Mouse (Mus musculus): Measurements from ENCODE around the gene Col6a4. TPM values are rescaled to one million over a fixed set of nuclear protein-coding genes. Genes with fewer than 3 reads are reported as not detected.

Col6a4 gene
- polyA plus RNA-seq, 1 experiment, result 3.9 TPM

- Histone ChIP-seq H3K4me1 (ENCODE audit: control insufficient read depth, insufficient read depth, low read length) (no peaks in the 10 kb centered on the region), H3K4me3 (ENCODE audit: insufficient read depth, low read length) (no peak overlapping the region), H3K27ac (ENCODE audit: insufficient read depth, low read length) (peak overlapping the region; percentile 92)
- no peak for TF ChIP-seq POLR2A (IDR thresholded peaks at IDR 0.05; ENCODE audit: extremely low read depth, insufficient read depth, low read length)
- TF ChIP-seq CTCF (IDR thresholded peaks at IDR 0.05; ENCODE audit: extremely low read depth, insufficient read depth, low read length), result peak; percentile 46; the same call in 1 of the 2 replicates
Observed at GRCm38 (mm10) chr9:106038865-106039264, 57.7 kb downstream of the Col6a4 start.

GRCm38 (mm10) chr9:106015666-106016065, 80.9 kb downstream of the Col6a4 start:
- Histone ChIP-seq H3K4me1 (ENCODE audit: control insufficient read depth, insufficient read depth, low read length) (no peaks in the 10 kb centered on the region), H3K4me3 (ENCODE audit: insufficient read depth, low read length) (no peak overlapping the region), H3K27ac (ENCODE audit: insufficient read depth, low read length) (no peak overlapping the region)
- TF ChIP-seq POLR2A (IDR thresholded peaks at IDR 0.05; ENCODE audit: extremely low read depth, insufficient read depth, low read length), result no peak
- TF ChIP-seq CTCF (IDR thresholded peaks at IDR 0.05; ENCODE audit: extremely low read depth, insufficient read depth, low read length), result no peak

- no peaks in the 10 kb centered on the region for H3K4me1 ChIP-seq (ENCODE audit: control insufficient read depth, insufficient read depth, low read length)
- no peak overlapping the region for H3K4me3 ChIP-seq (ENCODE audit: insufficient read depth, low read length)
- H3K27ac ChIP-seq (ENCODE audit: insufficient read depth, low read length), result no peak overlapping the region
- TF ChIP-seq CTCF (IDR thresholded peaks at IDR 0.05; ENCODE audit: extremely low read depth, insufficient read depth, low read length), result no peak
- no peak for TF ChIP-seq POLR2A (IDR thresholded peaks at IDR 0.05; ENCODE audit: extremely low read depth, insufficient read depth, low read length)
Observed at GRCm38 (mm10) chr9:106013139-106013538, 83.4 kb downstream of the Col6a4 start.

- H3K27ac ChIP-seq (ENCODE audit: insufficient read depth, low read length), result no peak overlapping the region
- H3K4me3 ChIP-seq (ENCODE audit: insufficient read depth, low read length), result no peak overlapping the region
- TF ChIP-seq CTCF (IDR thresholded peaks at IDR 0.05; ENCODE audit: extremely low read depth, insufficient read depth, low read length) (no peak), POLR2A (IDR thresholded peaks at IDR 0.05; ENCODE audit: extremely low read depth, insufficient read depth, low read length) (no peak)
- peaks cover under 1% of the 10 kb centered on the region for H3K4me1 ChIP-seq (ENCODE audit: control insufficient read depth, insufficient read depth, low read length)
Observed at GRCm38 (mm10) chr9:105997955-105998354, 98.6 kb downstream of the Col6a4 start.

GRCm38 (mm10) chr9:105992425-105992824, 104.2 kb downstream of the Col6a4 start:
- Histone ChIP-seq H3K27ac (ENCODE audit: insufficient read depth, low read length) (no peak overlapping the region), H3K4me1 (ENCODE audit: control insufficient read depth, insufficient read depth, low read length) (peaks cover 2% of the 10 kb centered on the region), H3K4me3 (ENCODE audit: insufficient read depth, low read length) (no peak overlapping the region)
- TF ChIP-seq CTCF (IDR thresholded peaks at IDR 0.05; ENCODE audit: extremely low read depth, insufficient read depth, low read length) (no peak), POLR2A (IDR thresholded peaks at IDR 0.05; ENCODE audit: extremely low read depth, insufficient read depth, low read length) (no peak)

GRCm38 (mm10) chr9:105990099-105990498, 106.5 kb downstream of the Col6a4 start:
- Histone ChIP-seq H3K27ac (ENCODE audit: insufficient read depth, low read length) (no peak overlapping the region), H3K4me1 (ENCODE audit: control insufficient read depth, insufficient read depth, low read length) (peaks cover 2% of the 10 kb centered on the region), H3K4me3 (ENCODE audit: insufficient read depth, low read length) (no peak overlapping the region)
- TF ChIP-seq POLR2A (IDR thresholded peaks at IDR 0.05; ENCODE audit: extremely low read depth, insufficient read depth, low read length), result no peak
- TF ChIP-seq CTCF (IDR thresholded peaks at IDR 0.05; ENCODE audit: extremely low read depth, insufficient read depth, low read length), result no peak

- Histone ChIP-seq H3K27ac (ENCODE audit: insufficient read depth, low read length) (no peak overlapping the region), H3K4me3 (ENCODE audit: insufficient read depth, low read length) (no peak overlapping the region), H3K4me1 (ENCODE audit: control insufficient read depth, insufficient read depth, low read length) (peaks cover 3% of the 10 kb centered on the region)
- no peak for TF ChIP-seq CTCF (IDR thresholded peaks at IDR 0.05; ENCODE audit: extremely low read depth, insufficient read depth, low read length)
- TF ChIP-seq POLR2A (IDR thresholded peaks at IDR 0.05; ENCODE audit: extremely low read depth, insufficient read depth, low read length), result no peak
Observed at GRCm38 (mm10) chr9:105989468-105989867, 107.1 kb downstream of the Col6a4 start.

GRCm38 (mm10) chr9:105988096-105988495, 108.5 kb downstream of the Col6a4 start:
- TF ChIP-seq POLR2A (IDR thresholded peaks at IDR 0.05; ENCODE audit: extremely low read depth, insufficient read depth, low read length) (no peak), CTCF (IDR thresholded peaks at IDR 0.05; ENCODE audit: extremely low read depth, insufficient read depth, low read length) (peak; percentile 78)
- Histone ChIP-seq H3K4me3 (ENCODE audit: insufficient read depth, low read length) (no peak overlapping the region), H3K4me1 (ENCODE audit: control insufficient read depth, insufficient read depth, low read length) (peaks cover 3% of the 10 kb centered on the region), H3K27ac (ENCODE audit: insufficient read depth, low read length) (no peak overlapping the region)

- TF ChIP-seq POLR2A (IDR thresholded peaks at IDR 0.05; ENCODE audit: extremely low read depth, insufficient read depth, low read length), result no peak
- no peak for TF ChIP-seq CTCF (IDR thresholded peaks at IDR 0.05; ENCODE audit: extremely low read depth, insufficient read depth, low read length)
- Histone ChIP-seq H3K4me1 (ENCODE audit: control insufficient read depth, insufficient read depth, low read length) (peaks cover 1% of the 10 kb centered on the region), H3K27ac (ENCODE audit: insufficient read depth, low read length) (no peak overlapping the region), H3K4me3 (ENCODE audit: insufficient read depth, low read length) (no peak overlapping the region)
Observed at GRCm38 (mm10) chr9:105984931-105985519, 111.6 kb downstream of the Col6a4 start.

- TF ChIP-seq POLR2A (IDR thresholded peaks at IDR 0.05; ENCODE audit: extremely low read depth, insufficient read depth, low read length), result no peak
- TF ChIP-seq CTCF (IDR thresholded peaks at IDR 0.05; ENCODE audit: extremely low read depth, insufficient read depth, low read length), result no peak
- no peak overlapping the region for H3K4me3 ChIP-seq (ENCODE audit: insufficient read depth, low read length)
- H3K4me1 ChIP-seq (ENCODE audit: control insufficient read depth, insufficient read depth, low read length), result no peaks in the 10 kb centered on the region; the same call in none of the 2 replicates
- H3K27ac ChIP-seq (ENCODE audit: insufficient read depth, low read length), result no peak overlapping the region
Observed at GRCm38 (mm10) chr9:105978479-105978878, 118.1 kb downstream of the Col6a4 start.

All from cortical plate, adult 2 months (tissue).